Mouse (Mus musculus): Measurements from ENCODE around the gene Gpr160. TPM values are rescaled to one million over a fixed set of nuclear protein-coding genes. Genes with fewer than 3 reads are reported as not detected.

Gene Gpr160
- total and polyA plus RNA-seq, 3 experiments = 0.70 to 1.2 (median 1.0) TPM

DNA sequence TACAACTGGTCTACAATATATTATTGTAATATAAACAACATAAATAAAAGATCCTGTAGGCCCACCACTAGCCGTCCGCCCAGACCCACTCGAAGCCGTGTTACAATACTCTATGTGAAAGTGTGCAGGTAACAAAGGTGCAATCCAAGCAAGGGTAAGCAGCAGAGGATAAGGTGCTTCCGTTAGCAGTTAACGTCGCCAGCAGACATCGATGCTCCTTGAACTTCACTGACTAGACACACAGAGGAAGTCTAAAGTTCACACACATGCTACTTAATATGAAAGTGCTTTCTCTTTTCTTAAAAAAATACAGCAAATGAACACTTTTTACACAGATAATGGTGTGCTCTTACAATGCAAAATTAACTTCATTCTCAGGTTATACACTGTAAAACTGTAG is 43.7 kb downstream of the Gpr160 start:
- no peak for DNase-seq (ENCODE audit: extremely low read depth)
- TF ChIP-seq JUND (conservative IDR thresholded peaks at IDR 0.05; ENCODE audit: low read depth, low read length) = no peak
- no peak for TF ChIP-seq CHD1 (IDR thresholded peaks at IDR 0.05; ENCODE audit: low read depth, low read length)
- no peak for TF ChIP-seq POLR2AphosphoS2 (IDR thresholded peaks at IDR 0.05; ENCODE audit: low read depth, low read length)
- no peak for TF ChIP-seq MXI1 (IDR thresholded peaks at IDR 0.05; ENCODE audit: low read depth, low read length)
- no peak for TF ChIP-seq RCOR1 (conservative IDR thresholded peaks at IDR 0.05; ENCODE audit: low read depth, low read length)
- TF ChIP-seq MYC (IDR thresholded peaks at IDR 0.05; ENCODE audit: low read depth, low read length) = no peak
- TF ChIP-seq RAD21 (IDR thresholded peaks at IDR 0.05; ENCODE audit: low read depth, low read length) = no peak
- TF ChIP-seq TBP (conservative IDR thresholded peaks at IDR 0.05; ENCODE audit: low read depth, low read length) = no peak
- TF ChIP-seq EP300 (IDR thresholded peaks at IDR 0.05; ENCODE audit: low read length) = no peak
- no peak for TF ChIP-seq ELF1 (IDR thresholded peaks at IDR 0.05; ENCODE audit: low read depth, low read length)
- no peak for TF ChIP-seq ZNF384 (IDR thresholded peaks at IDR 0.05; ENCODE audit: low read depth, low read length)
- no peak for TF ChIP-seq GABPA (IDR thresholded peaks at IDR 0.05; ENCODE audit: insufficient replicate concordance, low read depth, low read length)
- TF ChIP-seq MEF2A (IDR thresholded peaks at IDR 0.05; ENCODE audit: borderline replicate concordance, low read depth, low read length) = no peak
- no peak for TF ChIP-seq TCF12 (IDR thresholded peaks at IDR 0.05; ENCODE audit: low read depth, low read length)
- TF ChIP-seq USF2 (conservative IDR thresholded peaks at IDR 0.05; ENCODE audit: low read depth, low read length) = no peak
- no peak for TF ChIP-seq ZC3H11A (IDR thresholded peaks at IDR 0.05; ENCODE audit: low read depth, low read length)
- no peak for TF ChIP-seq SIN3A (IDR thresholded peaks at IDR 0.05; ENCODE audit: low read length)
- TF ChIP-seq SMC3 (IDR thresholded peaks at IDR 0.05; ENCODE audit: low read depth, low read length) = no peak
- no peak for TF ChIP-seq ETS1 (conservative IDR thresholded peaks at IDR 0.05; ENCODE audit: low read depth, low read length)
- TF ChIP-seq E2F4 (IDR thresholded peaks at IDR 0.05; ENCODE audit: insufficient replicate concordance, low read depth, low read length) = no peak
- no peak overlapping the region for H3K27ac ChIP-seq (ENCODE audit: insufficient read depth, low read depth)
- no peak overlapping the region for H3K4me2 ChIP-seq (ENCODE audit: insufficient read depth, low read depth, poor library complexity, severe bottlenecking)
- no peak overlapping the region for H3K9ac ChIP-seq (ENCODE audit: insufficient read depth, low read depth)
- H3K27me3 ChIP-seq (replicated peaks) = no peaks in the 10 kb centered on the region
- peaks cover 4% of the 10 kb centered on the region for H3K79me2 ChIP-seq (replicated peaks; ENCODE audit: control insufficient read depth, extremely low read depth, insufficient read depth, poor library complexity, severe bottlenecking)
- no peaks in the 10 kb centered on the region for H3K9me3 ChIP-seq (replicated peaks; ENCODE audit: low read length)
- in situ Hi-C loops (cut with MboI; ENCODE audit: low pct_ligation_motif_present, low pct_unique_long_range_greater_than_20kb, low sequenced_read_pairs) = no loop called here
- peaks cover 2 to 11% of the 10 kb centered on the region in 2 experiments for H3K4me1 ChIP-seq (ENCODE audit: control insufficient read depth in 1 of 2, insufficient read depth in 2 of 2)
- dilution Hi-C loops (cut with MboI; ENCODE audit: extremely low pct_ligation_motif_present, extremely low pct_unique_long_range_greater_than_20kb, low sequenced_read_pairs) = no loop called here
- peaks cover 56 to 78% of the 10 kb centered on the region in 2 experiments for H3K36me3 ChIP-seq (replicated peaks in 1 of 2; ENCODE audit: control insufficient read depth in 1 of 2, insufficient read depth in 1 of 2, low read length in 1 of 2)
- no peak overlapping the region for H3K4me3 ChIP-seq (replicated peaks in 1 of 3; ENCODE audit: low read depth in 2 of 3, low read length in 2 of 3, poor library complexity in 1 of 3)

- in situ Hi-C loops (cut with MboI; ENCODE audit: low pct_ligation_motif_present, low pct_unique_long_range_greater_than_20kb, low sequenced_read_pairs) (no loop called here), dilution Hi-C loops (cut with MboI; ENCODE audit: extremely low pct_ligation_motif_present, extremely low pct_unique_long_range_greater_than_20kb, low sequenced_read_pairs) (no loop called here)
- Histone ChIP-seq H3K9me3 (replicated peaks; ENCODE audit: low read length) (no peaks in the 10 kb centered on the region), H3K4me3 (replicated peaks in 1 of 3; ENCODE audit: low read depth in 2 of 3, low read length in 2 of 3, poor library complexity in 1 of 3) (no peak overlapping the region), H3K27me3 (replicated peaks) (no peaks in the 10 kb centered on the region), H3K79me2 (replicated peaks; ENCODE audit: control insufficient read depth, extremely low read depth, insufficient read depth, poor library complexity, severe bottlenecking) (peaks cover 4% of the 10 kb centered on the region), H3K27ac (ENCODE audit: insufficient read depth, low read depth) (no peak overlapping the region), H3K4me1 (ENCODE audit: control insufficient read depth in 1 of 2, insufficient read depth in 2 of 2) (peaks cover 7 to 28% of the 10 kb centered on the region in 2 experiments), H3K9ac (ENCODE audit: insufficient read depth, low read depth) (no peak overlapping the region), H3K36me3 (replicated peaks in 1 of 2; ENCODE audit: control insufficient read depth in 1 of 2, insufficient read depth in 1 of 2, low read length in 1 of 2) (peaks cover 64 to 88% of the 10 kb centered on the region in 2 experiments), H3K4me2 (ENCODE audit: insufficient read depth, low read depth, poor library complexity, severe bottlenecking) (no peak overlapping the region)
- TF ChIP-seq GABPA (IDR thresholded peaks at IDR 0.05; ENCODE audit: insufficient replicate concordance, low read depth, low read length) (no peak), IRF4 (IDR thresholded peaks at IDR 0.05; ENCODE audit: low read depth, low read length) (no peak), NELFE (IDR thresholded peaks at IDR 0.05; ENCODE audit: low read depth, low read length) (no peak), MAZ (IDR thresholded peaks at IDR 0.05; ENCODE audit: low read depth, low read length) (no peak), CHD2 (IDR thresholded peaks at IDR 0.05; ENCODE audit: low read length) (no peak), KAT2A (IDR thresholded peaks at IDR 0.05; ENCODE audit: insufficient replicate concordance, low read length) (no peak), HCFC1 (IDR thresholded peaks at IDR 0.05; ENCODE audit: low read depth, low read length) (no peak), RCOR1 (conservative IDR thresholded peaks at IDR 0.05; ENCODE audit: low read depth, low read length) (no peak), ZC3H11A (IDR thresholded peaks at IDR 0.05; ENCODE audit: low read depth, low read length) (no peak), PAX5 (IDR thresholded peaks at IDR 0.05; ENCODE audit: low read length) (no peak), POLR2A (IDR thresholded peaks at IDR 0.05; ENCODE audit: low read depth, low read length) (no peak), TCF12 (IDR thresholded peaks at IDR 0.05; ENCODE audit: low read depth, low read length) (no peak), MAX (IDR thresholded peaks at IDR 0.05; ENCODE audit: low read length) (no peak), ZNF384 (IDR thresholded peaks at IDR 0.05; ENCODE audit: low read depth, low read length) (no peak), EP300 (IDR thresholded peaks at IDR 0.05; ENCODE audit: low read length) (no peak), SMC3 (IDR thresholded peaks at IDR 0.05; ENCODE audit: low read depth, low read length) (no peak), MXI1 (IDR thresholded peaks at IDR 0.05; ENCODE audit: low read depth, low read length) (no peak)
- DNase-seq (ENCODE audit: extremely low read depth) = no peak
Measured at GRCm38 (mm10) chr3:30904658-30905057, 48.9 kb downstream of the Gpr160 start.

Data from CH12.LX (cell line).